In genomic region chr10:91267886-91268285, GRCm38 (mm10) we compare ENCODE assay signal across 22 mouse cellular contexts.
A peak's percentile ranks its signal among the peaks of the same experiment; 100 is the strongest.
DNase-seq lines count a peak whose midpoint lies in the region.
"Had no signal": no experiment of that assay in that cellular context is flagged by ENCODE, and none has a peak within 500 bp of the region (broad histone marks: within the 10 kb centered on the region; RNA-seq: fewer than 3 reads in every experiment).

No protein-coding gene starts in this region.

- no peak overlapping the region for H3K4me3 ChIP-seq in heart, embryonic 10.5 days
- H3K4me3 ChIP-seq: embryonic facial prominence, embryonic 13.5 days; erythroblast, embryonic 14.5 days; forebrain, embryonic 12.5 days; hindbrain, embryonic 10.5 days; kidney, embryonic 15.5 days; limb, embryonic 10.5 days had no signal

- no peaks in the 10 kb centered on the region for H3K27me3 ChIP-seq in heart, embryonic 10.5 days (ENCODE audit: insufficient read depth, poor library complexity, severe bottlenecking)
- H3K27me3 ChIP-seq: embryonic facial prominence, embryonic 13.5 days; forebrain, embryonic 12.5 days; kidney, embryonic 15.5 days had no signal

- H3K4me1 ChIP-seq in heart, embryonic 10.5 days, result peaks cover 13% of the 10 kb centered on the region

- WGBS in heart, embryonic 10.5 days, result 76% methylated on average over 6 of the region's 6 CpGs

- no peak overlapping the region for H3K27ac ChIP-seq in heart, embryonic 10.5 days
- H3K27ac ChIP-seq: embryonic facial prominence, embryonic 13.5 days; forebrain, embryonic 12.5 days; hindbrain, embryonic 10.5 days; hindbrain, postnatal 0 days; kidney, embryonic 15.5 days; limb, embryonic 10.5 days had no signal

- no peaks in the 10 kb centered on the region for H3K36me3 ChIP-seq in heart, embryonic 10.5 days
- H3K36me3 ChIP-seq: embryonic facial prominence, embryonic 13.5 days; forebrain, embryonic 12.5 days; hindbrain, embryonic 10.5 days; kidney, embryonic 15.5 days; limb, embryonic 10.5 days had no signal

- no peaks in the 10 kb centered on the region for H3K9me3 ChIP-seq in heart, embryonic 10.5 days
- H3K9me3 ChIP-seq: embryonic facial prominence, embryonic 13.5 days; forebrain, embryonic 12.5 days; hindbrain, embryonic 10.5 days; kidney, embryonic 15.5 days; limb, embryonic 10.5 days had no signal

- peak; percentile 6 for DNase-seq in adrenal gland, postnatal 14 days
- DNase-seq in adrenal gland, postnatal 4 days (ENCODE audit: low spot score in 2 of 2), result no peak
- peak; percentile 72 for DNase-seq in heart, adult 8-10 months (ENCODE audit: low spot score)
- DNase-seq in heart, embryonic 10.5 days (ENCODE audit: low spot score), result no peak
- peak; percentile 29 for DNase-seq in right cerebral cortex, adult 18-20 months
- no peak for DNase-seq in right cerebral cortex, postnatal 4 days
- peak; percentile 68 for DNase-seq in testis, postnatal 10 days (ENCODE audit: low spot score)
- no peak for DNase-seq in kidney, adult 18-20 months
- DNase-seq: adrenal gland, adult 8-10 months; cerebellum, adult 8-10 months; cerebellum, postnatal 36 days; embryo, embryonic 11 days; kidney, postnatal 36 days; midbrain, embryonic 14.5 days; retina, postnatal 1 day had no signal

Comparison
In these comparisons a context has a peak if more than half of its experiments do, and no peak if none do; other contexts are left out.
1. DNase-seq: peak in adrenal gland, postnatal 14 days (single experiment), heart, adult 8-10 months (single experiment), right cerebral cortex, adult 18-20 months (single experiment) and testis, postnatal 10 days (single experiment); none in adrenal gland, postnatal 4 days (0 of 2), heart, embryonic 10.5 days (single experiment), right cerebral cortex, postnatal 4 days (single experiment) and kidney, adult 18-20 months (single experiment).